Mouse (Mus musculus) liver, embryonic 15.5 days (tissue): ENCODE results near the gene Gm49378. TPM values are rescaled to one million over a fixed set of nuclear protein-coding genes. Genes with fewer than 3 reads are reported as not detected.

ENCODE experiments used
- polyA plus RNA-seq: library from polyadenylated mRNA; unstranded; fragments of >200 nt; fragmentation: Nextera tagmentation; extraction: Ambion mirVana; gene quantifications from 2 replicates; pipeline ENCODE4 v1.2.1, GENCODE M21; 2015

Gene Gm49378
- polyA plus RNA-seq, 1 experiment from 2014 or later, result 0.67 TPM

Other genes with a start within 250 kb of the Gm49378 start
- gene Dhrs4, start 159.1 kb downstream of the Gm49378 start, polyA plus RNA-seq, result 77.8 and 86.8 TPM in 2 replicates
- gene Carmil3, start 147.2 kb downstream of the Gm49378 start, polyA plus RNA-seq, result 0.28 and 0.41 TPM in 2 replicates
- not detected in 2 replicates for gene Cpne6, start 127.5 kb downstream of the Gm49378 start, polyA plus RNA-seq
- not detected in 2 replicates for gene Nrl, start 112.9 kb downstream of the Gm49378 start, polyA plus RNA-seq
- 36.0 and 39.9 TPM in 2 replicates for gene Pck2, start 97.6 kb downstream of the Gm49378 start, polyA plus RNA-seq
- gene Dcaf11, start 77.9 kb downstream of the Gm49378 start, polyA plus RNA-seq, result 57.9 and 64.1 TPM in 2 replicates
- gene A730061H03Rik, start 77.5 kb downstream of the Gm49378 start, polyA plus RNA-seq, result 1.6 and 2.1 TPM in 2 replicates
- gene Fitm1, start 62.3 kb downstream of the Gm49378 start, polyA plus RNA-seq, result 1.1 and 1.9 TPM in 2 replicates
- 108 and 116 TPM in 2 replicates for gene Psme1, start 59.8 kb downstream of the Gm49378 start, polyA plus RNA-seq
- 25.6 and 25.9 TPM in 2 replicates for gene Emc9, start 52.6 kb downstream of the Gm49378 start, polyA plus RNA-seq
- 173 and 191 TPM in 2 replicates for gene Psme2, start 46.8 kb downstream of the Gm49378 start, polyA plus RNA-seq
- gene Rnf31, start 46.2 kb downstream of the Gm49378 start, polyA plus RNA-seq, result 9.1 and 12.0 TPM in 2 replicates
- 20.7 and 20.9 TPM in 2 replicates for gene Irf9, start 34.3 kb downstream of the Gm49378 start, polyA plus RNA-seq
- gene Rec8, start 19.9 kb downstream of the Gm49378 start, polyA plus RNA-seq, result 1.7 and 1.9 TPM in 2 replicates
- gene Ipo4, start 1.9 kb downstream of the Gm49378 start, polyA plus RNA-seq, result 26.6 and 36.7 TPM in 2 replicates
- gene Tm9sf1, start 5.9 kb upstream of the Gm49378 start, polyA plus RNA-seq, result 48.4 and 51.7 TPM in 2 replicates
- 0.09 TPM in 1 of 2 replicates, not detected in the other for gene Tssk4, start 12.3 kb upstream of the Gm49378 start, polyA plus RNA-seq
- 18.4 and 18.5 TPM in 2 replicates for gene Mdp1, start 22.6 kb upstream of the Gm49378 start, polyA plus RNA-seq
- gene Gmpr2, start 34.0 kb upstream of the Gm49378 start, polyA plus RNA-seq, result 21.2 and 25.6 TPM in 2 replicates
- gene Nedd8, start 34.2 kb upstream of the Gm49378 start, polyA plus RNA-seq, result 218 and 233 TPM in 2 replicates
- 21.0 and 22.4 TPM in 2 replicates for gene Tinf2, start 43.9 kb upstream of the Gm49378 start, polyA plus RNA-seq
- gene Tgm1, start 76.0 kb upstream of the Gm49378 start, polyA plus RNA-seq, result 2.9 and 3.9 TPM in 2 replicates
- gene Rabggta, start 84.4 kb upstream of the Gm49378 start, polyA plus RNA-seq, result 10.5 and 11.0 TPM in 2 replicates
- gene Dhrs1, start 107.8 kb upstream of the Gm49378 start, polyA plus RNA-seq, result 39.4 and 43.5 TPM in 2 replicates
- gene Nop9, start 107.8 kb upstream of the Gm49378 start, polyA plus RNA-seq, result 23.4 and 24.4 TPM in 2 replicates
- gene Cideb, start 120.6 kb upstream of the Gm49378 start, polyA plus RNA-seq, result 57.5 and 77.8 TPM in 2 replicates
- gene Ltb4r2, start 123.5 kb upstream of the Gm49378 start, polyA plus RNA-seq, result 0.74 and 0.93 TPM in 2 replicates
- gene Ltb4r1, start 128.1 kb upstream of the Gm49378 start, polyA plus RNA-seq, result 14.0 and 14.5 TPM in 2 replicates
- 1.4 and 1.9 TPM in 2 replicates for gene Adcy4, start 146.2 kb upstream of the Gm49378 start, polyA plus RNA-seq
- 16.9 and 19.7 TPM in 2 replicates for gene Ripk3, start 151.0 kb upstream of the Gm49378 start, polyA plus RNA-seq
- 0.67 and 0.86 TPM in 2 replicates for gene Nfatc4, start 185.2 kb upstream of the Gm49378 start, polyA plus RNA-seq
- 2.0 and 2.1 TPM in 2 replicates for gene Nynrin, start 216.1 kb upstream of the Gm49378 start, polyA plus RNA-seq
- gene Cbln3, start 246.5 kb upstream of the Gm49378 start, polyA plus RNA-seq, result 0.20 and 0.31 TPM in 2 replicates
- gene Khnyn, start 247.1 kb upstream of the Gm49378 start, polyA plus RNA-seq, result 8.6 and 10.1 TPM in 2 replicates